In the genomic region with DNA sequence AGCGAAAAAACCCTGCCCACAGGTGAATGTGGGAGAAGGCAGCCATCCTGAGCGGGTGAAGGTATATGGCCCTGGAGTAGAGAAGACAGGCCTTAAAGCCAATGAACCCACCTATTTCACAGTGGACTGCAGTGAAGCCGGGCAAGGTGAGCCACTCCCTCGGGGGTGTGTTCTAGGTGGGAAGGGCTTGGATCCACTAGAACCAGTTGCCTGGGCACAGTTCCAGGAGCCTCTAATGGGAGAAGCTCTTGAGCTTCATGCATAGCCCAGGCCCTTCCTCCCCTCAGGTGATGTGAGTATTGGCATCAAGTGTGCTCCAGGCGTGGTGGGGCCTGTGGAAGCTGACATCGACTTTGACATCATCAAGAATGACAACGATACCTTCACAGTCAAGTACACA, we compare ENCODE assay signal across 32 mouse cellular contexts. TPM values are rescaled to one million over a fixed set of nuclear protein-coding genes. Genes with fewer than 3 reads are reported as not detected.
DNase-seq lines count a peak whose midpoint lies in the region; ATAC-seq and TF ChIP-seq lines count a peak whose summit lies in the region.
"Had no signal": no experiment of that assay in that cellular context is flagged by ENCODE, and none has a peak within 500 bp of the region (broad histone marks: within the 10 kb centered on the region; RNA-seq: fewer than 3 reads in every experiment).

No protein-coding gene starts in this region.

- no peak for ATAC-seq in heart, embryonic 12.5 days (ENCODE audit: insufficient number of reproducible peaks, low FRiP score)
- ATAC-seq in lung, embryonic 14.5 days (ENCODE audit: insufficient read depth), result no peak
- ATAC-seq: forebrain, postnatal 0 days; hindbrain, embryonic 16.5 days; midbrain, embryonic 13.5 days had no signal

- H3K4me3 ChIP-seq in heart, embryonic 12.5 days, result no peak overlapping the region
- H3K4me3 ChIP-seq in lung, embryonic 14.5 days (ENCODE audit: low read depth, low read length), result no peak overlapping the region
- H3K4me3 ChIP-seq in kidney, adult 2 months (ENCODE audit: insufficient read depth, low read depth, low read length), result no peak overlapping the region
- H3K4me3 ChIP-seq: erythroblast, embryonic 14.5 days; forebrain, embryonic 12.5 days; heart, embryonic 13.5 days; limb, embryonic 10.5 days; limb, embryonic 15.5 days; liver, embryonic 13.5 days; midbrain, embryonic 13.5 days had no signal

- H3K27me3 ChIP-seq in heart, embryonic 12.5 days (replicated peaks), result no peaks in the 10 kb centered on the region
- no peaks in the 10 kb centered on the region for H3K27me3 ChIP-seq in lung, embryonic 14.5 days (ENCODE audit: insufficient read depth, low read length)
- no peaks in the 10 kb centered on the region for H3K27me3 ChIP-seq in kidney, adult 2 months (replicated peaks; ENCODE audit: control insufficient read depth, insufficient read depth, low read length)
- H3K27me3 ChIP-seq: forebrain, embryonic 12.5 days; heart, embryonic 13.5 days; limb, embryonic 15.5 days; liver, embryonic 13.5 days; midbrain, embryonic 13.5 days had no signal

- H3K27ac ChIP-seq in heart, embryonic 12.5 days (ENCODE audit: poor library complexity, severe bottlenecking), result no peak overlapping the region
- no peak overlapping the region for H3K27ac ChIP-seq in lung, embryonic 14.5 days (ENCODE audit: low read depth)
- H3K27ac ChIP-seq in kidney, adult 2 months (ENCODE audit: insufficient read depth, low read depth, low read length), result no peak overlapping the region
- H3K27ac ChIP-seq: forebrain, embryonic 12.5 days; heart, embryonic 13.5 days; kidney, postnatal 0 days; limb, embryonic 10.5 days; limb, embryonic 15.5 days; liver, embryonic 13.5 days; macrophage; midbrain, embryonic 13.5 days had no signal

- H3K9me3 ChIP-seq in heart, embryonic 12.5 days (replicated peaks), result no peaks in the 10 kb centered on the region
- H3K9me3 ChIP-seq in lung, embryonic 14.5 days (ENCODE audit: low read depth, low read length), result no peaks in the 10 kb centered on the region
- H3K9me3 ChIP-seq: forebrain, embryonic 12.5 days; heart, embryonic 13.5 days; limb, embryonic 10.5 days; limb, embryonic 15.5 days; liver, embryonic 13.5 days; midbrain, embryonic 13.5 days had no signal

- intact Hi-C loops in heart, postnatal 10 days (cut with DNase I), result no loop called here

- no peak overlapping the region for H3K4me2 ChIP-seq in heart, embryonic 12.5 days
- H3K4me2 ChIP-seq in lung, embryonic 14.5 days, result no peak overlapping the region
- H3K4me2 ChIP-seq: forebrain, embryonic 12.5 days; heart, embryonic 13.5 days; limb, embryonic 15.5 days; liver, embryonic 13.5 days; midbrain, embryonic 13.5 days had no signal

- H3K36me3 ChIP-seq in heart, embryonic 12.5 days, result peaks cover 98% of the 10 kb centered on the region
- peaks cover 78% of the 10 kb centered on the region; the same call in 1 of the 2 replicates for H3K36me3 ChIP-seq in lung, embryonic 14.5 days (ENCODE audit: insufficient read depth)
- H3K36me3 ChIP-seq in kidney, adult 2 months (ENCODE audit: control insufficient read depth, insufficient read depth, low read length), result no peaks in the 10 kb centered on the region
- H3K36me3 ChIP-seq: forebrain, embryonic 12.5 days; liver, embryonic 13.5 days had no signal

- peak; percentile 42 to 47 for DNase-seq in heart, postnatal 10 days
- peak; percentile 41 for DNase-seq in lung, embryonic 14.5 days
- DNase-seq in lung, postnatal 14 days, result peak; percentile 35
- DNase-seq in kidney, adult 2 months, result no peak
- no peak for DNase-seq in thymus, postnatal 36 days
- DNase-seq in right cerebral cortex, adult 2 months (ENCODE audit: low spot score in 2 of 2), result no peak
- DNase-seq: cerebellum, adult 2 months; forebrain, postnatal 0 days; liver, embryonic 13.5 days; right cerebral cortex, postnatal 25 days; thymus, adult 18-20 months had no signal

- 90% methylated on average over 7 of the region's 7 CpGs for WGBS in heart, embryonic 12.5 days
- 94% methylated on average over 7 of the region's 7 CpGs for WGBS in lung, embryonic 14.5 days
- 90% methylated on average over 7 of the region's 7 CpGs for WGBS in kidney, adult 2 months

- H3K9ac ChIP-seq in heart, embryonic 12.5 days, result no peak overlapping the region
- no peak overlapping the region for H3K9ac ChIP-seq in lung, embryonic 14.5 days
- H3K9ac ChIP-seq: forebrain, embryonic 12.5 days; forebrain, postnatal 0 days; heart, embryonic 13.5 days; limb, embryonic 15.5 days; liver, embryonic 13.5 days; midbrain, embryonic 13.5 days had no signal

- no peak for TF ChIP-seq POLR2A in kidney, adult 2 months (IDR thresholded peaks at IDR 0.05; ENCODE audit: low read depth, low read length)

- no peak for TF ChIP-seq CTCF in lung, embryonic 14.5 days (IDR thresholded peaks at IDR 0.05; ENCODE audit: low read depth)
- TF ChIP-seq CTCF in kidney, adult 2 months (conservative IDR thresholded peaks at IDR 0.05; ENCODE audit: insufficient read depth, insufficient read length, low read depth, low read length), result no peak

- H3K4me1 ChIP-seq in heart, embryonic 12.5 days (replicated peaks), result no peaks in the 10 kb centered on the region
- no peaks in the 10 kb centered on the region for H3K4me1 ChIP-seq in lung, embryonic 14.5 days (ENCODE audit: insufficient read depth)
- H3K4me1 ChIP-seq in kidney, adult 2 months (ENCODE audit: control insufficient read depth, insufficient read depth, low read length), result no peaks in the 10 kb centered on the region
- H3K4me1 ChIP-seq: forebrain, embryonic 12.5 days; heart, embryonic 13.5 days; limb, embryonic 10.5 days; limb, embryonic 15.5 days; liver, embryonic 13.5 days; midbrain, embryonic 13.5 days had no signal

RNA-seq across cellular contexts. Expression of a gene that starts 12.3 kb away (rescaled TPM):
- total RNA-seq in heart, postnatal 10 days (2021), result 100 to 1,000 TPM; 214 to 246 TPM
- 90.7 and 98.1 TPM in 2 replicates for polyA plus RNA-seq in heart, embryonic 12.5 days (2016; fragmentation: Nextera tagmentation; extraction: Ambion mirVana)
- 8.8 and 10.1 TPM in 2 replicates for polyA plus RNA-seq in lung, embryonic 14.5 days (2014; fragmentation: Nextera tagmentation; extraction: Ambion mirVana)
- polyA plus RNA-seq in kidney, adult 2 months (2012; rRNA removed), result 0.49 and 2.6 TPM in 2 replicates
- total RNA-seq: granulocyte monocyte progenitor cell, adult 5-6 weeks; megakaryocyte-erythroid progenitor cell, adult 5-6 weeks; monocyte, adult 5-6 weeks had no signal
- polyA plus RNA-seq: erythroblast, embryonic 14.5 days; macrophage had no signal

RNA-seq across cellular contexts. Expression of a gene that starts 22.2 kb away (rescaled TPM):
- 100 to 1,000 TPM; 118 to 124 TPM for total RNA-seq in heart, postnatal 10 days (2021)
- 175 and 189 TPM in 2 replicates for polyA plus RNA-seq in heart, embryonic 12.5 days (2016; fragmentation: Nextera tagmentation; extraction: Ambion mirVana)
- polyA plus RNA-seq in lung, embryonic 14.5 days (2014; fragmentation: Nextera tagmentation; extraction: Ambion mirVana), result 182 and 184 TPM in 2 replicates
- 796 and 827 TPM in 2 replicates for polyA plus RNA-seq in kidney, adult 2 months (2012; rRNA removed)

RNA-seq across cellular contexts. Expression of a gene that starts 25.9 kb away (rescaled TPM):
- total RNA-seq in heart, postnatal 10 days (2021), result not detected
- polyA plus RNA-seq in heart, embryonic 12.5 days (2016; fragmentation: Nextera tagmentation; extraction: Ambion mirVana), result not detected in 2 replicates
- not detected in 2 replicates for polyA plus RNA-seq in lung, embryonic 14.5 days (2014; fragmentation: Nextera tagmentation; extraction: Ambion mirVana)
- 0.17 TPM in 1 of 2 replicates, not detected in the other for polyA plus RNA-seq in kidney, adult 2 months (2012; rRNA removed)
- total RNA-seq: heart, postnatal 14 days; megakaryocyte-erythroid progenitor cell, adult 5-6 weeks; MEL; monocyte, adult 5-6 weeks had no signal
- polyA plus RNA-seq: cortical plate, adult 2 months; embryonic facial prominence, embryonic 14.5 days; erythroblast, embryonic 14.5 days; heart, embryonic 13.5 days; hindbrain, embryonic 11.5 days; hindbrain, embryonic 16.5 days; kidney, postnatal 0 days; limb, embryonic 15.5 days; liver, embryonic 13.5 days; macrophage; stomach, embryonic 16.5 days had no signal

RNA-seq across cellular contexts. Expression of a gene that starts 49.2 kb away (rescaled TPM):
- total RNA-seq in heart, postnatal 10 days (2021), result 1 to 10 TPM; 6.1 to 7.9 TPM
- 25.1 and 27.0 TPM in 2 replicates for polyA plus RNA-seq in heart, embryonic 12.5 days (2016; fragmentation: Nextera tagmentation; extraction: Ambion mirVana)
- polyA plus RNA-seq in lung, embryonic 14.5 days (2014; fragmentation: Nextera tagmentation; extraction: Ambion mirVana), result 15.3 and 15.8 TPM in 2 replicates
- polyA plus RNA-seq in kidney, adult 2 months (2012; rRNA removed), result 4.0 and 5.6 TPM in 2 replicates
- total RNA-seq: granulocyte monocyte progenitor cell, adult 5-6 weeks; megakaryocyte-erythroid progenitor cell, adult 5-6 weeks; MEL had no signal
- polyA plus RNA-seq: erythroblast, embryonic 14.5 days; macrophage had no signal

RNA-seq across cellular contexts. Expression of a gene that starts 57.1 kb away (rescaled TPM):
- total RNA-seq in heart, postnatal 10 days (2021), result not detected
- polyA plus RNA-seq in heart, embryonic 12.5 days (2016; fragmentation: Nextera tagmentation; extraction: Ambion mirVana), result 0.65 and 0.69 TPM in 2 replicates
- polyA plus RNA-seq in lung, embryonic 14.5 days (2014; fragmentation: Nextera tagmentation; extraction: Ambion mirVana), result 0.61 and 0.84 TPM in 2 replicates
- polyA plus RNA-seq in kidney, adult 2 months (2012; rRNA removed), result not detected in 2 replicates
- total RNA-seq: adrenal gland, adult 18-20 months; adrenal gland, postnatal 4 days; granulocyte monocyte progenitor cell, adult 5-6 weeks; heart, postnatal 14 days; megakaryocyte-erythroid progenitor cell, adult 5-6 weeks; MEL; monocyte, adult 5-6 weeks had no signal
- polyA plus RNA-seq: cerebellum, adult 2 months; erythroblast, embryonic 14.5 days; liver, embryonic 13.5 days; macrophage had no signal

Comparison
In these comparisons a context has a peak if more than half of its experiments do, and no peak if none do; other contexts are left out.
1. DNase-seq: peak in heart, postnatal 10 days (2 of 2), lung, embryonic 14.5 days (single experiment) and lung, postnatal 14 days (single experiment); none in kidney, adult 2 months (single experiment), thymus, postnatal 36 days (0 of 2) and right cerebral cortex, adult 2 months (0 of 2).